Mouse (Mus musculus): ENCODE measurements at regions not wholly inside any gene's neighbourhood (a gene's known extent, or its start where the extent isn't known, plus 50 kb on each side); places are given as distances from the start of the nearest gene placed in this dataset.

GRCm38 (mm10) chr7:68858471-68859210 is 109.6 kb upstream of the Arrdc4 start:
- no peak for DNase-seq (ENCODE audit: low spot score in 2 of 2)

- no peak for DNase-seq (ENCODE audit: low spot score in 2 of 2)
Measured at GRCm38 (mm10) chr7:68851981-68852575, 103.0 kb upstream of the Arrdc4 start.

GRCm38 (mm10) chr7:68844606-68845005 is 95.6 kb upstream of the Arrdc4 start:
- DNase-seq (ENCODE audit: low spot score in 2 of 2) = no peak

- no peak for DNase-seq (ENCODE audit: low spot score in 2 of 2)
Measured at GRCm38 (mm10) chr7:68843374-68843773, 94.3 kb upstream of the Arrdc4 start.

- DNase-seq (ENCODE audit: low spot score in 2 of 2) = no peak
Measured at GRCm38 (mm10) chr7:68833977-68834791, 85.1 kb upstream of the Arrdc4 start.

- no peak for DNase-seq (ENCODE audit: low spot score in 2 of 2)
Measured at GRCm38 (mm10) chr7:68833517-68833916, 84.5 kb upstream of the Arrdc4 start.

GRCm38 (mm10) chr7:68829861-68830260 is 80.8 kb upstream of the Arrdc4 start:
- DNase-seq (ENCODE audit: low spot score in 2 of 2) = peak; percentile 24 to 43

GRCm38 (mm10) chr7:68824399-68824798 is 75.4 kb upstream of the Arrdc4 start:
- DNase-seq (ENCODE audit: low spot score in 2 of 2) = no peak

GRCm38 (mm10) chr7:68823646-68824045 is 74.6 kb upstream of the Arrdc4 start:
- no peak for DNase-seq (ENCODE audit: low spot score in 2 of 2)

- DNase-seq (ENCODE audit: low spot score in 2 of 2) = peak in 1 of 2 experiments; percentile 18
Measured at GRCm38 (mm10) chr7:68823189-68823588, 74.1 kb upstream of the Arrdc4 start.

GRCm38 (mm10) chr7:68814823-68815666 is 66.0 kb upstream of the Arrdc4 start:
- no peak for DNase-seq (ENCODE audit: low spot score in 2 of 2)

- no peak for DNase-seq (ENCODE audit: low spot score in 2 of 2)
Measured at GRCm38 (mm10) chr7:68809782-68810181, 60.7 kb upstream of the Arrdc4 start.

Measured in gastrocnemius, adult 8-10 months (tissue).